Mouse (Mus musculus): ENCODE data around the gene Trap1. TPM values are rescaled to one million over a fixed set of nuclear protein-coding genes. Genes with fewer than 3 reads are reported as not detected.
"Not testable (repeated sequence)": the region's sequence is repeated elsewhere in the genome, so short reads cannot be mapped to it uniquely, and the experiment has no call there.

Gene Trap1
- polyA plus RNA-seq, 1 experiment from 2014 or later = 86.0 TPM

DNA sequence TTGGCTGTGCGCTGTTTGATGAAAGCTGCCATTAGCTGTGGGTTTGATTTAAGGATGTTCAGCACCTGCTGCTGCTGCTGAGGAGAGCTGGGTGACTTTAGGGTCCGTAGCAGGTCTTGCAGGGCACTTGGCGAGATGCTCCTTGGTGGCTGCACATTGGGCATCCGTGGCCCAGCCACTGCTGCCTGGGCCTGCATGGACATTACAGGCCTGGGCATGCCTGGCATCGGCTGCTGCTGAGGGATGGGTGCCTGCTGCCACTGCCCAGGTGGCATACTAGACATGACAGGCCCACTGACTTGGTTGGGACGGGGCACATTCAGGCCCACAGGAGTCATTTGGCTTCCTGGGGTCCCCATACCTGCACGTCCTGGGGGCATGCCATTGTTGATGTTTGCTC is 7.4 kb upstream of the Trap1 start:
- DNase-seq (ENCODE audit: low spot score) = no peak
- peaks cover 82% of the 10 kb centered on the region for H3K36me3 ChIP-seq (ENCODE audit: control insufficient read depth, insufficient read depth, low read length)
- no peaks in the 10 kb centered on the region for H3K27me3 ChIP-seq (replicated peaks; ENCODE audit: control insufficient read depth, insufficient read depth, low read length)
- H3K4me2 ChIP-seq (ENCODE audit: low read depth, low read length) = no peak overlapping the region
- H3K27ac ChIP-seq (replicated peaks; ENCODE audit: low read depth, low read length) = no peak overlapping the region
- H3K4me1 ChIP-seq (ENCODE audit: control insufficient read depth, insufficient read depth, low read length) = no peaks in the 10 kb centered on the region
- 97% methylated on average over 7 of the region's 7 CpGs for WGBS
- H3K4me3 ChIP-seq (ENCODE audit: low read depth, low read length) = no peak overlapping the region
- H3K9me3 ChIP-seq (ENCODE audit: control insufficient read depth, low read length) = no peaks in the 10 kb centered on the region
- no peak overlapping the region for H3K9ac ChIP-seq (ENCODE audit: low read depth, low read length)
- no peak for ATAC-seq (ENCODE audit: low read depth)

DNA sequence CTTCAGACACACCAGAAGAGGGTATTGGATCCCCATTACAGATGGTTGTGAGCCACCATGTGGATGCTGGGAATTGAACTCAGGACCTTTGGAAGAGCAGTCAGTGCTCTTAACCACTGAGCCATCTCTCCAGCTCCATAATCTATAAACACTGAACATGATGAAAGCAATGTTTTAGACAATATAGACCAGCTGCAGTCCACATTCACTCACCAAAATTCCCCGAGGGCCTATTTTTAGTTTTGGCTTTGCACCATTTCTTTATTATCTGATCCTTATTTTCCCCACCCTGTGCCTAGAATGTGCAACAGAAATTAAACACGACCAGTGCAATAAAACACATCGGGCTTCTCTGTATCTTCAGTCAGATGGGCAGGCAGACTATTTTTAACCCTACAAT is 2.8 kb upstream of the Trap1 start:
- WGBS = 71% methylated on average over 3 of the region's 3 CpGs
- not testable (repeated sequence) for DNase-seq (ENCODE audit: low spot score); H3K27ac ChIP-seq (replicated peaks; ENCODE audit: low read depth, low read length); H3K4me2 ChIP-seq (ENCODE audit: low read depth, low read length); H3K9ac ChIP-seq (ENCODE audit: low read depth, low read length); H3K27me3 ChIP-seq (replicated peaks; ENCODE audit: control insufficient read depth, insufficient read depth, low read length); ATAC-seq (ENCODE audit: low read depth); H3K9me3 ChIP-seq (ENCODE audit: control insufficient read depth, low read length); H3K4me3 ChIP-seq (ENCODE audit: low read depth, low read length); H3K4me1 ChIP-seq (ENCODE audit: control insufficient read depth, insufficient read depth, low read length)
- peaks cover 36% of the 10 kb centered on the region for H3K36me3 ChIP-seq (ENCODE audit: control insufficient read depth, insufficient read depth, low read length)

DNA sequence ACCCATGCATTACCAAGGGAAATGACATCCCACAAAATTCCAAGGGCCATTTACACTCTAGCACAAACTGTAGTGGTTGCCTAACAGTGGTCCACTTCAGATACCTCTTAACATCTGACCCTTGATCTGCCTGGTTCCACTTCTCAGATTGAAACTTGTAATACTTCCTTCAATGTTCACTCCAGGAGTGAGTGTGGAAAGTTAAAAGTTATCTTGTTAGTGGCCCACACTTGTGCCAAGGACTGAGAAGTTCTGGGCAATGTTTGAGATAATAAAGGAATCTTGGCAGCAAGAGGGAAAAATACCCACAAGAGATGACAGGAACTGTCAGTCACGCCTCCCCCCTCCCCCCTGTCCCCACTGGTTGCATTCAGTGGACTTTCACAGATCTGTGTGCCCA is 2.0 kb upstream of the Trap1 start:
- Histone ChIP-seq H3K27me3 (replicated peaks; ENCODE audit: control insufficient read depth, insufficient read depth, low read length) (no peaks in the 10 kb centered on the region), H3K4me3 (ENCODE audit: low read depth, low read length) (no peak overlapping the region), H3K9ac (ENCODE audit: low read depth, low read length) (no peak overlapping the region), H3K4me2 (ENCODE audit: low read depth, low read length) (no peak overlapping the region), H3K4me1 (ENCODE audit: control insufficient read depth, insufficient read depth, low read length) (peaks cover 7% of the 10 kb centered on the region), H3K9me3 (ENCODE audit: control insufficient read depth, low read length) (no peaks in the 10 kb centered on the region), H3K36me3 (ENCODE audit: control insufficient read depth, insufficient read depth, low read length) (peaks cover 28% of the 10 kb centered on the region), H3K27ac (replicated peaks; ENCODE audit: low read depth, low read length) (no peak overlapping the region)
- DNase-seq (ENCODE audit: low spot score) = no peak
- WGBS = 77% methylated on average over 1 of the region's 1 CpGs
- ATAC-seq (ENCODE audit: low read depth) = no peak

GRCm38 (mm10) chr16:4078302-4078701 is 675 bp upstream of the Trap1 start:
- Histone ChIP-seq H3K36me3 (ENCODE audit: control insufficient read depth, insufficient read depth, low read length) (peaks cover 16% of the 10 kb centered on the region), H3K4me3 (ENCODE audit: low read depth, low read length) (peak overlapping the region; percentile 89), H3K9ac (ENCODE audit: low read depth, low read length) (peak overlapping the region; percentile 91; the same call in 1 of the 2 replicates), H3K4me2 (ENCODE audit: low read depth, low read length) (peak overlapping the region; percentile 66)
- not testable (repeated sequence) for H3K4me1 ChIP-seq (ENCODE audit: control insufficient read depth, insufficient read depth, low read length); H3K9me3 ChIP-seq (ENCODE audit: control insufficient read depth, low read length); DNase-seq (ENCODE audit: low spot score); H3K27ac ChIP-seq (replicated peaks; ENCODE audit: low read depth, low read length); H3K27me3 ChIP-seq (replicated peaks; ENCODE audit: control insufficient read depth, insufficient read depth, low read length); ATAC-seq (ENCODE audit: low read depth)
- WGBS = 72% methylated on average over 10 of the region's 10 CpGs

DNA sequence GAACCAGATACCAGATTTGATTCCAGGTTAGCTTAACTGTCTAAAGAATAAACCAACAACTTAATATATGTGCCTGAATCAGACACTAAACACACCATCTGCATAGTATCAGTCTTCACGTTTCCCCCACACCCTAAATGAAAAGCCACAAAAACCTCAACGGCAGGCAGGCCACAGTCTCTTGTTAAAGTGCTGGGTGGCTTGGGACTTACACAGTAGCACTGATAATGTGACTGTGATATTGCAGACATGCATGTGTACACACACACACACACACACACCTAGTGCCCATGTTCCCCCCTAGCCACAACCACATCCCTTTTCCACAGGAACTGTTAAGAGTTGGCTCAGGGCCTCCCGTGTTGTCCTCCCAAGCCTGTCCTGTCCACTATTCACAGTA is 2.8 kb downstream of the Trap1 start:
- DNase-seq (ENCODE audit: low spot score) (no peak), ATAC-seq (ENCODE audit: low read depth) (no peak)
- peaks cover 7% of the 10 kb centered on the region for H3K4me1 ChIP-seq (ENCODE audit: control insufficient read depth, insufficient read depth, low read length)
- no peak overlapping the region for H3K27ac ChIP-seq (replicated peaks; ENCODE audit: low read depth, low read length)
- no peak overlapping the region for H3K4me2 ChIP-seq (ENCODE audit: low read depth, low read length)
- no peak overlapping the region for H3K9ac ChIP-seq (ENCODE audit: low read depth, low read length)
- H3K36me3 ChIP-seq (ENCODE audit: control insufficient read depth, insufficient read depth, low read length) = no peaks in the 10 kb centered on the region
- no peak overlapping the region for H3K4me3 ChIP-seq (ENCODE audit: low read depth, low read length)
- H3K27me3 ChIP-seq (replicated peaks; ENCODE audit: control insufficient read depth, insufficient read depth, low read length) = no peaks in the 10 kb centered on the region
- no peaks in the 10 kb centered on the region for H3K9me3 ChIP-seq (ENCODE audit: control insufficient read depth, low read length)
- 71% methylated on average over 3 of the region's 3 CpGs for WGBS

GRCm38 (mm10) chr16:4074297-4074696 is 3.3 kb downstream of the Trap1 start:
- no peak overlapping the region for H3K4me2 ChIP-seq (ENCODE audit: low read depth, low read length)
- no peaks in the 10 kb centered on the region for H3K9me3 ChIP-seq (ENCODE audit: control insufficient read depth, low read length)
- no peak for DNase-seq (ENCODE audit: low spot score)
- no peak for ATAC-seq (ENCODE audit: low read depth)
- no peak overlapping the region for H3K4me3 ChIP-seq (ENCODE audit: low read depth, low read length)
- H3K27ac ChIP-seq (replicated peaks; ENCODE audit: low read depth, low read length) = no peak overlapping the region
- H3K9ac ChIP-seq (ENCODE audit: low read depth, low read length) = no peak overlapping the region
- WGBS = 56% methylated on average over 6 of the region's 6 CpGs
- peaks cover 7% of the 10 kb centered on the region for H3K4me1 ChIP-seq (ENCODE audit: control insufficient read depth, insufficient read depth, low read length)
- H3K36me3 ChIP-seq (ENCODE audit: control insufficient read depth, insufficient read depth, low read length) = no peaks in the 10 kb centered on the region
- no peaks in the 10 kb centered on the region for H3K27me3 ChIP-seq (replicated peaks; ENCODE audit: control insufficient read depth, insufficient read depth, low read length)

DNA sequence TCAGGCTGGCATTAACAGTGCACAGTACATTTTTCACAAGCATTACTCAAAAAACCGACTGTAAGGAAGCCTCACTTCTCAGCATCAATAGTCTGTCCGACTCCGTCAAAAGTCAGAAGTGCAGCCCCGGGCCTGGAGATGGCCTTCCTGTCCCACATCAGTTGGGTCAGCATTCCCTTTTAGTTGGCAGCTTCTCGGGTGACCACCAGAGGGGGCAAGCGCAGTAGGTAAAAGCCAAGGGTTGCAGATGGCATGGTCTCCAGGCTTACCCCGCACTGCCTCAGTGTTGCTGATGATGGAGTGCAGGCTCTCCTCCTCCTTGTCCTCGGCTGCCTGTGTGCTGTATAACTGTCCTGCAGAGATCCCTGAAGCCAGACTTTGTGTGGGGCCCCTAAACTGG is 9.0 kb downstream of the Trap1 start:
- no peak overlapping the region for H3K4me2 ChIP-seq (ENCODE audit: low read depth, low read length)
- H3K9ac ChIP-seq (ENCODE audit: low read depth, low read length) = no peak overlapping the region
- no peak overlapping the region for H3K4me3 ChIP-seq (ENCODE audit: low read depth, low read length)
- no peaks in the 10 kb centered on the region for H3K27me3 ChIP-seq (replicated peaks; ENCODE audit: control insufficient read depth, insufficient read depth, low read length)
- H3K4me1 ChIP-seq (ENCODE audit: control insufficient read depth, insufficient read depth, low read length) = no peaks in the 10 kb centered on the region
- no peaks in the 10 kb centered on the region for H3K9me3 ChIP-seq (ENCODE audit: control insufficient read depth, low read length)
- ATAC-seq (ENCODE audit: low read depth) (peak; percentile 57; the same call in 1 of the 2 replicates), DNase-seq (ENCODE audit: low spot score) (peak; percentile 17)
- peaks cover 52% of the 10 kb centered on the region for H3K36me3 ChIP-seq (ENCODE audit: control insufficient read depth, insufficient read depth, low read length)
- H3K27ac ChIP-seq (replicated peaks; ENCODE audit: low read depth, low read length) = no peak overlapping the region
- WGBS = 73% methylated on average over 8 of the region's 8 CpGs

- Histone ChIP-seq H3K9ac (ENCODE audit: low read depth, low read length) (no peak overlapping the region), H3K9me3 (ENCODE audit: control insufficient read depth, low read length) (no peaks in the 10 kb centered on the region), H3K27me3 (replicated peaks; ENCODE audit: control insufficient read depth, insufficient read depth, low read length) (no peaks in the 10 kb centered on the region), H3K4me1 (ENCODE audit: control insufficient read depth, insufficient read depth, low read length) (no peaks in the 10 kb centered on the region), H3K4me2 (ENCODE audit: low read depth, low read length) (no peak overlapping the region), H3K36me3 (ENCODE audit: control insufficient read depth, insufficient read depth, low read length) (peaks cover 85% of the 10 kb centered on the region), H3K4me3 (ENCODE audit: low read depth, low read length) (no peak overlapping the region), H3K27ac (replicated peaks; ENCODE audit: low read depth, low read length) (no peak overlapping the region)
- 95% methylated on average over 4 of the region's 4 CpGs for WGBS
- no peak for ATAC-seq (ENCODE audit: low read depth)
- no peak for DNase-seq (ENCODE audit: low spot score)
Measured at GRCm38 (mm10) chr16:4064945-4065344, 12.7 kb downstream of the Trap1 start.

GRCm38 (mm10) chr16:4053811-4054210 is 23.8 kb downstream of the Trap1 start:
- Histone ChIP-seq H3K9ac (ENCODE audit: low read depth, low read length) (no peak overlapping the region), H3K27ac (replicated peaks; ENCODE audit: low read depth, low read length) (no peak overlapping the region), H3K36me3 (ENCODE audit: control insufficient read depth, insufficient read depth, low read length) (peaks cover 85% of the 10 kb centered on the region), H3K9me3 (ENCODE audit: control insufficient read depth, low read length) (no peaks in the 10 kb centered on the region), H3K4me1 (ENCODE audit: control insufficient read depth, insufficient read depth, low read length) (no peaks in the 10 kb centered on the region), H3K27me3 (replicated peaks; ENCODE audit: control insufficient read depth, insufficient read depth, low read length) (no peaks in the 10 kb centered on the region), H3K4me3 (ENCODE audit: low read depth, low read length) (no peak overlapping the region), H3K4me2 (ENCODE audit: low read depth, low read length) (no peak overlapping the region)
- 88% methylated on average over 3 of the region's 3 CpGs for WGBS
- ATAC-seq (ENCODE audit: low read depth) = no peak
- DNase-seq (ENCODE audit: low spot score) = no peak
